Mouse (Mus musculus) c-Kit-negative CD71-positive TER-119-positive erythroid progenitor cells, embryonic 14.5 days (primary cell): Measurements from ENCODE around the gene Rreb1.
A peak's percentile ranks its signal among the peaks of the same experiment; 100 is the strongest.

Experiments used
- DNase-seq: peaks from one replicate; pipeline ENCODE4 v3.0.0-alpha.2; 2013; ENCODE audit warnings: low read depth, low spot score

Gene Rreb1

GRCm38 (mm10) chr13:37969988-37970387 lies 191.8 kb downstream of the Rreb1 start:
- DNase-seq, result no peak

GRCm38 (mm10) chr13:37970887-37971530 lies 192.8 kb downstream of the Rreb1 start:
- DNase-seq, result no peak

- DNase-seq, result no peak
Observed at GRCm38 (mm10) chr13:37974036-37974435, 195.8 kb downstream of the Rreb1 start.

- no peak for DNase-seq
Observed at GRCm38 (mm10) chr13:37974731-37975130, 196.5 kb downstream of the Rreb1 start.

- DNase-seq, result no peak
Observed at GRCm38 (mm10) chr13:37979506-37979905, 201.3 kb downstream of the Rreb1 start.

- no peak for DNase-seq
Observed at GRCm38 (mm10) chr13:37980346-37980745, 202.1 kb downstream of the Rreb1 start.

GRCm38 (mm10) chr13:37981063-37981462 lies 202.9 kb downstream of the Rreb1 start:
- DNase-seq, result no peak

- DNase-seq, result no peak
Observed at GRCm38 (mm10) chr13:37986166-37986565, 208.0 kb downstream of the Rreb1 start.

GRCm38 (mm10) chr13:37989701-37990100 lies 211.5 kb downstream of the Rreb1 start:
- no peak for DNase-seq

GRCm38 (mm10) chr13:37992638-37993371 lies 214.6 kb downstream of the Rreb1 start:
- DNase-seq, result no peak

- DNase-seq, result no peak
Observed at GRCm38 (mm10) chr13:37993376-37993703, 215.1 kb downstream of the Rreb1 start.

GRCm38 (mm10) chr13:37993704-37994404 lies 215.7 kb downstream of the Rreb1 start, which contains the start of gene Ssr1:
Ssr1 (minus strand) TSS chr13:37994217.
- peak; percentile 85 for DNase-seq

GRCm38 (mm10) chr13:37994405-37994749 lies 216.2 kb downstream of the Rreb1 start:
- no peak for DNase-seq

GRCm38 (mm10) chr13:37999713-38000112 lies 221.5 kb downstream of the Rreb1 start:
- peak; percentile 40 for DNase-seq
